Mouse (Mus musculus) ovary, adult 10 weeks (tissue): ENCODE results near the gene Gm10220. TPM values are rescaled to one million over a fixed set of nuclear protein-coding genes. Genes with fewer than 3 reads are reported as not detected.

Experiments
- polyA plus RNA-seq: library from polyadenylated mRNA; stranded (reverse); fragments of 350-450 nt; fragmentation: Illumina TruSeq; extraction: RNeasy Lipid Tissue Mini Kit (QIAGEN cat#74804); gene quantifications from one replicate; pipeline ENCODE4 v1.2.3, GENCODE M21; 2014

Gm10220 gene
- 0.97 TPM for polyA plus RNA-seq

DNA sequence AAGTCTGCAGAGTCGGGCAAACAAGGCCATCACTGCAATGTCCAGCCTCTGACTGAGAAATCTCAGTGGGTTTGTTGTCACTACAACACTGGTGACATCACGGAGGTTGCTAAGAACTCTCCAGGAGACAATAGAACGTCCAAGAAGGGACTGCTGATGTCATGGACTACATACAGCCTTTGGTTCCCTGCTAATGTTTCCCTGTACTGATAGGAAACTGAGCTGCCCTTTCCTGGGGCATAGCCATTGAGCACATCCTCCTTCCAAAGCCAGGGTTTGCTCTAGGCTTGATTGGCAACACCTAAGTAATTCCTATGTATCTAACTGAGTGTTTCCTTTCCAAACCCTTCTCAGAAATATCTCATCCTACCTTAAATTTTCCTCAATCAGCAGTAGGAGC lies at the start of gene Gm10220:
TSS of gene Gm10220 (minus strand) at position 101 of the 400 bp plus-strand sequence.

GRCm38 (mm10) chr5:26105262-26105661 lies 16.0 kb downstream of the Gm10220 start, which contains the start of gene 5031410I06Rik:
5031410I06Rik (minus strand) TSS chr5:26105362.

DNA sequence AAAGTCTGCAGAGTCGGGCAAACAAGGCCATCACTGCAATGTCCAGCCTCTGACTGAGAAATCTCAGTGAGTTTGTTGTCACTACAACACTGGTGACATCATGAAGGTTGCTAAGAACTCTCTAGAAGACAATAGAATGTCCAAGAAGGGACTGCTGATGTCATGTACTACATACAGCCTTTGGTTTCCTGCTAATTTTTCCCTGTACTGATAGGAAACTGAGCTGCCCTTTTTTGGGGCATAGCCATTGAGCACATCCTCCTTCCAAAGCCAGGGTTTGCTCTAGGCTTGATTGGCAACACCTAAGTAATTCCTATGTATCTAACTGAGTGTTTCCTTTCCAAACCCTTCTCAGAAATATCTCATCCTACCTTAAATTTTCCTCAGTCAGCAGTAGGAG lies 32.0 kb downstream of the Gm10220 start, which contains the start of gene Gm10471:
TSS of gene Gm10471 (minus strand) at position 101 of the 400 bp plus-strand sequence.

Other genes starting within 250 kb of the Gm10220 start
- 1.7 TPM for gene Gm21663, start 179.0 kb downstream of the Gm10220 start, polyA plus RNA-seq
- 3.0 TPM for gene Gm21671, start 167.0 kb downstream of the Gm10220 start, polyA plus RNA-seq
- gene Gm21680, start 148.8 kb downstream of the Gm10220 start, polyA plus RNA-seq: not detected
- gene Gm21698, start 132.8 kb downstream of the Gm10220 start, polyA plus RNA-seq: 3.8 TPM
- 1.3 TPM for gene Gm1979, start 116.6 kb downstream of the Gm10220 start, polyA plus RNA-seq
- 0.40 TPM for gene Gm5862, start 98.5 kb downstream of the Gm10220 start, polyA plus RNA-seq
- 4.7 TPM for gene Speer4a, start 81.9 kb downstream of the Gm10220 start, polyA plus RNA-seq
- gene Gm7347, start 62.8 kb downstream of the Gm10220 start, polyA plus RNA-seq: 0.77 TPM
- gene Gm10471, start 32.1 kb downstream of the Gm10220 start, polyA plus RNA-seq: 0.31 TPM
- 0.91 TPM for gene 5031410I06Rik, start 16.1 kb downstream of the Gm10220 start, polyA plus RNA-seq
- 6.3 TPM for gene Gm7361, start 136.3 kb upstream of the Gm10220 start, polyA plus RNA-seq